Mouse (Mus musculus) limb, embryonic 14.5 days (tissue): ENCODE results near the gene Txnip. TPM values are rescaled to one million over a fixed set of nuclear protein-coding genes. Genes with fewer than 3 reads are reported as not detected.

Experiments
- ATAC-seq: fragments of 200-750 bp; cut with Nextera tagmentation; 2 replicates; pipeline ENCODE4 v1.8.0; 2017; ENCODE audit warnings: low read depth, moderate number of reproducible peaks, moderate TSS enrichment; ENCODE audit not compliant: low FRiP score
- DNase-seq: peaks from one replicate; pipeline ENCODE4 v3.0.0-alpha.2; 2015; ENCODE audit warnings: low spot score
- H3K27ac ChIP-seq: fragments of 300-500 bp; sonication (generic); replicated peaks from 2 replicates; pipeline ENCODE4 v1.5.1; 2014; ENCODE audit warnings: low read depth, mild to moderate bottlenecking, low read length, moderate library complexity, mixed read lengths
- H3K27me3 ChIP-seq: fragments of 300-500 bp; sonication (generic); 2 replicates; pipeline ENCODE4 v1.6.1; 2014; ENCODE audit warnings: low read length, mixed read lengths; ENCODE audit not compliant: control insufficient read depth, insufficient read depth
- H3K36me3 ChIP-seq: fragments of 300-500 bp; sonication (generic); 2 replicates; pipeline ENCODE4 v1.6.1; 2014; ENCODE audit warnings: mild to moderate bottlenecking, low read length, moderate library complexity, mixed read lengths; ENCODE audit not compliant: control insufficient read depth, insufficient read depth
- H3K4me1 ChIP-seq: fragments of 300-500 bp; sonication (generic); 2 replicates; pipeline ENCODE4 v1.6.1; 2014; ENCODE audit warnings: antibody characterized with exemption, low read length, mixed read lengths; ENCODE audit not compliant: control insufficient read depth, insufficient read depth
- H3K4me2 ChIP-seq: fragments of 300-500 bp; sonication (generic); replicated peaks from 2 replicates; pipeline ENCODE4 v1.6.1; 2014; ENCODE audit warnings: low read depth, mild to moderate bottlenecking, low read length, moderate library complexity; ENCODE audit not compliant: severe bottlenecking
- H3K4me3 ChIP-seq: fragments of 300-500 bp; sonication (generic); replicated peaks from 2 replicates; pipeline ENCODE4 v1.5.1; 2014; ENCODE audit warnings: low read length
- H3K9ac ChIP-seq: fragments of 300-500 bp; sonication (generic); 2 replicates; pipeline ENCODE4 v1.6.1; 2014; ENCODE audit warnings: mild to moderate bottlenecking, low read depth, low read length, moderate library complexity; ENCODE audit not compliant: severe bottlenecking
- H3K9me3 ChIP-seq: fragments of 300-500 bp; sonication (generic); 2 replicates; pipeline ENCODE4 v1.6.1; 2016; ENCODE audit warnings: low read length; ENCODE audit not compliant: control insufficient read depth
- POLR2A ChIP-seq: fragments of 200-500 bp; IDR thresholded peaks from 2 replicates; pipeline ENCODE4 v1.8.0; 2012; ENCODE audit warnings: inconsistent platforms, mild to moderate bottlenecking, moderate library complexity, borderline replicate concordance; ENCODE audit not compliant: insufficient read depth, insufficient read length; ENCODE audit errors: extremely low read depth
- WGBS: fragments of 180-500 bp; shearing (Covaris S2); extraction: QIAGEN DNeasy Blood & Tissue Kit; methylation state at CpG from one replicate; pipeline ENCODE4 v1.1.7; 2014; 5-methylcytosine and 5-hydroxymethylcytosine counted together
- polyA plus RNA-seq, 2 experiments: library from polyadenylated mRNA; depleted of rRNA in 1 of 2; stranded (reverse) in 1 of 2; unstranded in 1 of 2; fragments of >200 nt; fragmentation: Nextera tagmentation in 1 of 2; extraction: Ambion mirVana in 1 of 2; gene quantifications; 2 replicates each; pipeline versions ENCODE4 v1.2.1 to v1.2.3; 2012 to 2014

Gene Txnip
- polyA plus RNA-seq, 2 experiments = 167 to 211 TPM

GRCm38 (mm10) chr3:96598156-96599068, 40.7 kb downstream of the Txnip start:
- Histone ChIP-seq H3K9me3 (no peaks in the 10 kb centered on the region), H3K4me2 (peak overlapping the region; percentile 99), H3K4me3 (peak overlapping the region; percentile 45), H3K27me3 (no peaks in the 10 kb centered on the region), H3K4me1 (peaks cover 39% of the 10 kb centered on the region), H3K36me3 (no peaks in the 10 kb centered on the region; the same call in 1 of the 2 replicates), H3K27ac (peak overlapping the region; percentile 55; the same call in 1 of the 2 replicates), H3K9ac (peak overlapping the region; percentile 66)
- DNase-seq (peak; percentile 67), ATAC-seq (peak; percentile 10; the same call in 1 of the 2 replicates)
- under 1% methylated on average over 54 of the region's 54 CpGs for WGBS
- TF ChIP-seq POLR2A = no peak

DNA sequence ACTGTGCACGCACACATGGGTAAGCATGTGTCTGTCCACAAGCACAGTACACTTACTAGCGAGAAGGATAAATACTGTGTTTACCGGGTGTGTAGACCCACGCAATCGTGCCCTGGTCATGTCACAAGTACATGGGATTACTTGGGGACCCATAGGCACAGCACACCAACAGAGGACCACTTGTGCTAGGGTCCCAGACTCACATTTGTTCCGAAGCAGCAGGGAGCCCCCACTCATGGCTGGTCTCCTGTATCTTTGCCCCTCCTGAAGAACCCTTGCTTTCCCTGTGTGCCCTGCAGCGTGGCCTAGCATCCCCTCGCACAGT, 41.3 kb downstream of the Txnip start:
- DNase-seq (no peak), ATAC-seq (no peak)
- peaks cover 3% of the 10 kb centered on the region for H3K36me3 ChIP-seq
- no peaks in the 10 kb centered on the region for H3K9me3 ChIP-seq
- H3K27ac ChIP-seq = no peak overlapping the region
- WGBS = 39% methylated on average over 8 of the region's 8 CpGs
- H3K4me2 ChIP-seq = peak overlapping the region; percentile 99
- H3K4me1 ChIP-seq = peaks cover 45% of the 10 kb centered on the region
- H3K4me3 ChIP-seq = peak overlapping the region; percentile 45; the same call in 1 of the 2 replicates
- no peaks in the 10 kb centered on the region for H3K27me3 ChIP-seq
- peak overlapping the region; percentile 66; the same call in 1 of the 2 replicates for H3K9ac ChIP-seq
- no peak for TF ChIP-seq POLR2A

DNA sequence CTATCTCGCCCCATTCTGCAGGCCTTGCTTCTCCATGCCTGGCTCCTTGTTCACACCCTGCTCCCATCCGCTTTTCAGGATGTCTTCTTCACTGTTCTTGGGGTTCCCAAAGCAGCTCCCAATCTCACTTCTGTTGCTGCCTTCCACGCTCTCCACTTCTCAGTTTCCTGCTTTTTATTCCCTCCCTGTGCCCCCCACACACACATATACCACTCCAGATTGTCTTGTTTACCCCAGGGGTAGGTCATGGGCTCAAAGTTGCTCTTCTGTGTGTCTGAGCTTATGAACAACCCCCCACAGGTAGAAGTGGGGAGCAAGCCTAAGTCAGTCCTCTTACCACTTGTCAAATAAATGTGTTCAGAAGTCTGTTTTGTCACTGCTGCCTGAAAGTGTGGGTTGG, 41.7 kb downstream of the Txnip start:
- peaks cover 4% of the 10 kb centered on the region for H3K36me3 ChIP-seq
- H3K4me3 ChIP-seq = peak overlapping the region; percentile 45; the same call in 1 of the 2 replicates
- H3K27ac ChIP-seq = no peak overlapping the region
- no peaks in the 10 kb centered on the region for H3K9me3 ChIP-seq
- no peak for DNase-seq
- H3K9ac ChIP-seq = no peak overlapping the region
- no peaks in the 10 kb centered on the region for H3K27me3 ChIP-seq
- H3K4me2 ChIP-seq = peak overlapping the region; percentile 99; the same call in 1 of the 2 replicates
- TF ChIP-seq POLR2A = no peak
- H3K4me1 ChIP-seq = peaks cover 49% of the 10 kb centered on the region
- WGBS = 71% methylated on average over 3 of the region's 3 CpGs
- ATAC-seq = no peak

DNA sequence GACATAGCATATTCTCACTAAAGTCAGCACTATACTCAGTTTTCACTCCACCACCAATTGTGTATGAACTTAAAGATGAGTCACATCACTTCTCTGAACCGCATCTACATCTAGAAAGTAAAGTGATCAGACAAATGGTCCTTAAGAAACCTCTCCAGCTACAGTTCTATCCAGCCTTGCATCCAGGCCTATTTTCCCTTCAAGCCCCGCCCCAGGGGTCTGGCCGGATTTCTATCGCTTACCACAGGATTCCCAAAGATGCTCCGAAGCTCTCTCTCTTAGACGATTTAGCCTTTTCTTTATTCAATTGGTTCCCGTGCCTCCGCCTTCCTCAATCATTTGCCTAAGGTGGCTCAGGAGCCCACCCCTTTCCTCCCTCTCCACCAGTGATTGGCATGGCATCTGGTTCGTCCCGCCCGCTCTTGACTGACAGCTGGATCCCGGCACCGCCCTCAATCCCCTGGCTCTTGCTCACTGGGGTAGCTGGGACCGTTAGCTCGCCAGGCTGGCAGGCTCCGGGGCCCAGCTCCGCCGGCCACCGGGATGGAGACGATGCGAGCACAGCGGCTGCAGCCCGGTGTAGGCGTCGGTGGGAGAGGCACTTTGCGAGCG, 43.0 kb downstream of the Txnip start, which contains the start of gene Lix1l:
Gene Lix1l (plus strand): TSS at position 511 of the 612 bp plus-strand sequence.
- peak; percentile 98 for DNase-seq
- peaks cover 50% of the 10 kb centered on the region for H3K4me1 ChIP-seq

DNA sequence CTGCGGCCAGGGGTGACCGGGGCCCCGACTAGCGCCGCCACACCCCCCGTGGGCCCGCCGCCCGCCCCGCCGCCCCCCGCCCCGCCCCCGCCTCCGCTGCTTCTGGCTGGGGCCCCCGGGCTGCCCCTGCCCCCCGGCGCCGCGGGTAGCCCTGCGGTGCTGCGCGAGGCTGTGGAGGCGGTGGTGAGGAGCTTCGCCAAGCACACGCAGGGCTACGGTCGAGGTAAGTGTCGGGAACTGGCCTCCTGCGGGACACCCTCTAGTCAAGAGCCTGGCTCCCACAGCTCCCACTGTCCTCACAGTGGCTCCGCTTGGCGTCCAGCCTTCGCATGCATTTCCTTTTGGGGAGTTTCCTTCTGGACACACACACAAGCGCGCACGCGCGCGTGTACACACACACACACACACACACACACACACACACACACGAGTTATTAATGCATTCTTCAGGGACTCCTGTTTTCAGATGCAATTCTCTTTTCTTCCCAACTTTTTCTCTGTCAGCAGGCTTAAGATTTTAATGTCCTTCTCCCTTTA, 43.6 kb downstream of the Txnip start:
- ATAC-seq = peak; percentile 66

More for the DNA sequence above, 43.0 kb downstream of the Txnip start, which contains the start of gene Lix1l:
- H3K4me2 ChIP-seq = peak within 1 kb of the TSS; percentile 63
- WGBS = 1% methylated on average over 18 of the region's 27 CpGs
- H3K9me3 ChIP-seq = no peaks in the 10 kb centered on the region
- peaks cover 4% of the 10 kb centered on the region for H3K36me3 ChIP-seq
- H3K4me3 ChIP-seq = peak within 1 kb of the TSS; percentile 74
- H3K27me3 ChIP-seq = no peaks in the 10 kb centered on the region
- TF ChIP-seq POLR2A = peak; percentile 88; the same call in 1 of the 2 replicates
- peak; percentile 95 for ATAC-seq
- H3K27ac ChIP-seq = peak within 1 kb of the TSS; percentile 91
- peak within 1 kb of the TSS; percentile 86 for H3K9ac ChIP-seq

More for the DNA sequence above, 43.6 kb downstream of the Txnip start:
- peak; percentile 77 for DNase-seq
- no peaks in the 10 kb centered on the region for H3K27me3 ChIP-seq
- H3K9ac ChIP-seq = peak overlapping the region; percentile 86
- TF ChIP-seq POLR2A = peak; percentile 72; the same call in 1 of the 2 replicates
- no peaks in the 10 kb centered on the region for H3K9me3 ChIP-seq
- H3K4me2 ChIP-seq = peak overlapping the region; percentile 63
- peak overlapping the region; percentile 74 for H3K4me3 ChIP-seq
- H3K4me1 ChIP-seq = peaks cover 45% of the 10 kb centered on the region
- 6% methylated on average over 10 of the region's 40 CpGs for WGBS
- H3K27ac ChIP-seq = peak overlapping the region; percentile 91
- peaks cover 8% of the 10 kb centered on the region for H3K36me3 ChIP-seq
